Mouse (Mus musculus) cerebellum, adult 2 months (tissue): ENCODE data around the gene Btg1. TPM values are rescaled to one million over a fixed set of nuclear protein-coding genes. Genes with fewer than 3 reads are reported as not detected.

Source experiments
- DNase-seq, 2 experiments: peaks; one replicate each; pipeline ENCODE4 v3.0.0; 2021
- H3K27ac ChIP-seq: fragments of 200-500 bp; 2 replicates; pipeline ENCODE4 v1.5.1; 2012; ENCODE audit warnings: low read length, control low read depth, inconsistent platforms; ENCODE audit not compliant: insufficient read depth
- H3K27me3 ChIP-seq: fragments of 200-500 bp; 2 replicates; pipeline ENCODE4 v1.6.1; 2012; ENCODE audit warnings: inconsistent platforms, mild to moderate bottlenecking, low read length, moderate library complexity; ENCODE audit not compliant: control insufficient read depth, insufficient read depth
- H3K4me1 ChIP-seq: fragments of 200-500 bp; 2 replicates; pipeline ENCODE4 v1.6.1; 2011; ENCODE audit warnings: low read length; ENCODE audit not compliant: control insufficient read depth, insufficient read depth
- H3K4me3 ChIP-seq: fragments of 200-500 bp; replicated peaks from 2 replicates; pipeline ENCODE3; 2011; ENCODE audit warnings: mild to moderate bottlenecking, low read depth, low read length, control low read depth; ENCODE audit not compliant: insufficient read depth
- CTCF ChIP-seq: fragments of 200-500 bp; IDR thresholded peaks from 2 replicates; pipeline ENCODE4 v1.5.1; 2011; ENCODE audit warnings: low read depth, mild to moderate bottlenecking, control low read depth, low read length, moderate library complexity, borderline replicate concordance; ENCODE audit not compliant: insufficient read depth
- POLR2A ChIP-seq: fragments of 200-500 bp; IDR thresholded peaks from 2 replicates; pipeline ENCODE4 v1.6.1; 2011; ENCODE audit warnings: low read length, control low read depth, borderline replicate concordance; ENCODE audit not compliant: insufficient read depth
- WGBS: fragments of 180-500 bp; shearing (Covaris S2); methylation state at CpG from one replicate; pipeline ENCODE4 v1.1.7; 2018; 5-methylcytosine and 5-hydroxymethylcytosine counted together
- polyA plus RNA-seq: library from polyadenylated mRNA; depleted of rRNA; stranded (reverse); fragments of >200 nt; gene quantifications from 2 replicates; pipeline ENCODE4 v1.2.3, GENCODE M21; 2012

Gene Btg1
- polyA plus RNA-seq, 1 experiment = 87.6 TPM

GRCm38 (mm10) chr10:96622761-96623632 lies 6.2 kb downstream of the Btg1 start:
- Histone ChIP-seq H3K4me1 (peaks cover 5% of the 10 kb centered on the region; the same call in 1 of the 2 replicates), H3K27me3 (no peaks in the 10 kb centered on the region), H3K4me3 (peak overlapping the region; percentile 79), H3K27ac (peak overlapping the region; percentile 80; the same call in 1 of the 2 replicates)
- peak in 1 of 2 experiments; percentile 28 for DNase-seq
- TF ChIP-seq CTCF = no peak
- no peak for TF ChIP-seq POLR2A
- WGBS = 7% methylated on average over 6 of the region's 6 CpGs

DNA sequence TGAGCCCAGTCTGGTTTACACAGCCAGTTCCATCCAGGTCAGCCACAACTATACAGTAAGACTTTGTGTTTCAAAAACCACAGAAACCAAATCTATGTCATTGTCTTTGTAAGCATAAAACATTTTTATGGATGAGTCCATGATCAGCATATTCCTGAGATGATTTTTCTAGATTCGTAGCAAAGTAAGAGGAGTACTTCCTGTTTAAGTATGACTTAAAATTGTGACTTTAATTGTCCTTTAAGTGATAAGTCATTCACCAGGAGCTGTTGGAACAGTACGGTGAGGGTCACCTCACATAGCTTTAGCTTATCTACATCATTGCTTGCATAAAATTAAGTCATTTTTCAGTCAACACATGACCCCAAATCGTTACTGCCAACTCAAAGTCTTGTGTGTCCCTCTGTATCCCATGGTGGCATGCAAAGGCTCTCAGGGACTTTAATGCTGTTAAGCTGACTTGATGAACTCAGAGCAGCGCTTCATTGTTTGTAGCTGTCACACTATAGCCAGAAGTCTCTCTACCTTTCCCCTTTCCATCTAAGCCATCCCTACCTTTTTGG lies 6.9 kb downstream of the Btg1 start:
- peak overlapping the region; percentile 80; the same call in 1 of the 2 replicates for H3K27ac ChIP-seq
- H3K4me3 ChIP-seq = peak overlapping the region; percentile 79
- WGBS = 9% methylated on average over 4 of the region's 4 CpGs
- DNase-seq = peak in 1 of 2 experiments; percentile 23
- no peaks in the 10 kb centered on the region for H3K27me3 ChIP-seq
- TF ChIP-seq POLR2A (no peak), CTCF (no peak)
- H3K4me1 ChIP-seq = peaks cover 8% of the 10 kb centered on the region; the same call in 1 of the 2 replicates

DNA sequence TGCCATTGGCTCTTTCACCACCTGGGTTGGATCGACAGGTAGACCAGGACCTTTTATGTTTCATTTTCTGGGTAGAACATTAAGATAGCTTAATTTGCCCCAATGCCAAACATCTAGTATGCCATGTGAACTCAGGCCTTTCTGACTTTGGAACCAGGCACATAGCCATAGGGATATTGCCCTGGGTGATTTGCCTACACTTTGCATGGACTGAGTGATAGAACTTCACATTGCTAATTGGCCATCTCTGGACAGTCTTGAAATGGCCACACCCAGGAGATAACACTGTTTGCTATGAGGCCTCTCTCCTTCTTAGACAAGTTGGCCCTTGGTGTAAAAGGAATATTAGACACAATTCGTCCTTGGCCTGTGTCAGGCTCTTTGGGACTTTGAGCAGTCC lies 7.6 kb downstream of the Btg1 start:
- WGBS = 10% methylated on average over 2 of the region's 2 CpGs
- Histone ChIP-seq H3K4me3 (peak overlapping the region; percentile 79), H3K27me3 (no peaks in the 10 kb centered on the region), H3K27ac (peak overlapping the region; percentile 55), H3K4me1 (peaks cover 10% of the 10 kb centered on the region; the same call in 1 of the 2 replicates)
- peak in 1 of 2 experiments; percentile 21 for DNase-seq
- TF ChIP-seq POLR2A = no peak
- TF ChIP-seq CTCF = no peak

GRCm38 (mm10) chr10:96625061-96625460 lies 8.3 kb downstream of the Btg1 start:
- Histone ChIP-seq H3K4me1 (peaks cover 11% of the 10 kb centered on the region), H3K4me3 (peak overlapping the region; percentile 52), H3K27me3 (no peaks in the 10 kb centered on the region), H3K27ac (peak overlapping the region; percentile 90; the same call in 1 of the 2 replicates)
- TF ChIP-seq POLR2A = no peak
- no peak for TF ChIP-seq CTCF
- 13% methylated on average over 4 of the region's 4 CpGs for WGBS
- DNase-seq = no peak

- Histone ChIP-seq H3K4me3 (peak overlapping the region; percentile 71), H3K27me3 (no peaks in the 10 kb centered on the region), H3K27ac (peak overlapping the region; percentile 90), H3K4me1 (peaks cover 18% of the 10 kb centered on the region)
- DNase-seq = peak; percentile 59 to 63
- 14% methylated on average over 4 of the region's 4 CpGs for WGBS
- TF ChIP-seq CTCF (no peak), POLR2A (no peak)
Observed at GRCm38 (mm10) chr10:96625682-96626081, 8.9 kb downstream of the Btg1 start.

GRCm38 (mm10) chr10:96626120-96626750 lies 9.4 kb downstream of the Btg1 start:
- WGBS = 12% methylated on average over 10 of the region's 10 CpGs
- H3K27me3 ChIP-seq = no peaks in the 10 kb centered on the region
- TF ChIP-seq POLR2A (no peak), CTCF (no peak)
- H3K4me1 ChIP-seq = peaks cover 23% of the 10 kb centered on the region
- peak overlapping the region; percentile 54 for H3K4me3 ChIP-seq
- DNase-seq = peak in 1 of 2 experiments; percentile 44
- peak overlapping the region; percentile 77 for H3K27ac ChIP-seq

- H3K27me3 ChIP-seq = no peaks in the 10 kb centered on the region
- TF ChIP-seq CTCF (no peak), POLR2A (no peak)
Observed at GRCm38 (mm10) chr10:96627332-96627731, 10.5 kb downstream of the Btg1 start.

More at GRCm38 (mm10) chr10:96627332-96627731, 10.5 kb downstream of the Btg1 start:
- H3K27ac ChIP-seq = peak overlapping the region; percentile 96
- DNase-seq = peak; percentile 58 to 62
- H3K4me1 ChIP-seq = peaks cover 26% of the 10 kb centered on the region
- H3K4me3 ChIP-seq = peak overlapping the region; percentile 54
- WGBS = 10% methylated on average over 10 of the region's 10 CpGs
